Mouse (Mus musculus) liver, postnatal 0 days (tissue): Measurements from ENCODE around the gene Napepld. TPM values are rescaled to one million over a fixed set of nuclear protein-coding genes. Genes with fewer than 3 reads are reported as not detected.
A peak's percentile ranks its signal among the peaks of the same experiment; 100 is the strongest.
"Not testable (repeated sequence)": the region's sequence is repeated elsewhere in the genome, so short reads cannot be mapped to it uniquely, and the experiment has no call there.

Experiments
- ATAC-seq: fragments of 200-750 bp; cut with Nextera tagmentation; 2 replicates; pipeline ENCODE4 v1.8.0; 2017; ENCODE audit warnings: mild to moderate bottlenecking, moderate library complexity
- DNase-seq: peaks from one replicate; pipeline ENCODE4 v3.0.0-alpha.2; 2016
- H3K27ac ChIP-seq: fragments of 300-500 bp; sonication (generic); 2 replicates; pipeline ENCODE4 v1.5.1; 2014; ENCODE audit warnings: antibody characterized with exemption, moderate library complexity, mild to moderate bottlenecking, low read depth
- H3K27me3 ChIP-seq: fragments of 300-500 bp; sonication (generic); 2 replicates; pipeline ENCODE4 v1.6.1; 2014; ENCODE audit warnings: low read length, control low read depth, mixed read lengths; ENCODE audit not compliant: insufficient read depth
- H3K36me3 ChIP-seq: fragments of 300-500 bp; sonication (generic); replicated peaks from 2 replicates; pipeline ENCODE4 v1.6.1; 2014; ENCODE audit warnings: mild to moderate bottlenecking, control low read depth, low read length, moderate library complexity, mixed read lengths; ENCODE audit not compliant: insufficient read depth
- H3K4me1 ChIP-seq: fragments of 300-500 bp; sonication (generic); 2 replicates; pipeline ENCODE4 v1.6.1; 2014; ENCODE audit warnings: antibody characterized with exemption, mild to moderate bottlenecking, control low read depth; ENCODE audit not compliant: insufficient read depth
- H3K4me2 ChIP-seq: fragments of 300-500 bp; sonication (generic); 2 replicates; pipeline ENCODE4 v1.6.1; 2014; ENCODE audit warnings: low read depth, mild to moderate bottlenecking, low read length, moderate library complexity, mixed read lengths
- H3K4me3 ChIP-seq: fragments of 300-500 bp; sonication (generic); 2 replicates; pipeline ENCODE4 v1.5.1; 2014; ENCODE audit warnings: low read depth, low read length
- H3K9ac ChIP-seq: fragments of 300-500 bp; sonication (generic); replicated peaks from 2 replicates; pipeline ENCODE4 v1.6.1; 2014; ENCODE audit warnings: mild to moderate bottlenecking, moderate library complexity
- H3K9me3 ChIP-seq: fragments of 300-500 bp; sonication (generic); 2 replicates; pipeline ENCODE4 v1.6.1; 2016; ENCODE audit warnings: mild to moderate bottlenecking, control low read depth, low read length, mixed read lengths
- CTCF ChIP-seq: sonication (generic); IDR thresholded peaks from 2 replicates; pipeline ENCODE4 v1.5.1; 2016; ENCODE audit warnings: antibody characterized with exemption, low read depth
- EP300 ChIP-seq: IDR thresholded peaks from 2 replicates; pipeline ENCODE4 v1.6.1; 2016; ENCODE audit warnings: antibody characterized with exemption, low read depth, mild to moderate bottlenecking
- WGBS: fragments of 180-500 bp; shearing (Covaris S2); extraction: QIAGEN DNeasy Blood & Tissue Kit; methylation state at CpG from one replicate; pipeline ENCODE4 v1.1.7; 2014; ENCODE audit not compliant: insufficient replicate concordance; 5-methylcytosine and 5-hydroxymethylcytosine counted together
- polyA plus RNA-seq: library from polyadenylated mRNA; unstranded; fragments of >200 nt; fragmentation: Nextera tagmentation; extraction: Ambion mirVana; gene quantifications from 2 replicates; pipeline ENCODE4 v1.2.1, GENCODE M21; 2015

Napepld gene
- polyA plus RNA-seq, 1 experiment from 2014 or later: 0.53 TPM

DNA sequence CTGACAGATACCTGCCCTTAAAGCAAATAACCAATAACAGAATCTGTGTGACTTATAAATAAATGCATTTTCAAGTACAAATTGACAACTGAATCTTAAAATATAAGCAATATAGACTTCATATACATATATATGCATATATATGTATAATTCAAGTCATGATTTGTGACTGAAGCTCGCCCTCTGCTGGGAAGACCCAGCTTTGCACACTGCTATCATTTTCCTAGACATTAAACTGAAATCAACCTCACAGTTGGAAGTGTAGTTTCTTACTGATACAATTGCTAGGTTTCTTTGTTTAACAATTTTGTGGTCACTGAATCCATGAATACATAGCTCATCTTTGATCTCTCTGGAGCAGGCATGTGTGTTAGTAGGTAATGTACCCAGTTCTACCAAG lies 60.2 kb downstream of the Napepld start:
- H3K9ac ChIP-seq: no peak overlapping the region
- H3K27ac ChIP-seq: no peak overlapping the region
- no peak for TF ChIP-seq EP300
- TF ChIP-seq CTCF: peak; percentile 75
- 0% methylated on average over 1 of the region's 1 CpGs for WGBS
- no peaks in the 10 kb centered on the region for H3K36me3 ChIP-seq
- no peaks in the 10 kb centered on the region for H3K9me3 ChIP-seq
- H3K4me2 ChIP-seq: no peak overlapping the region
- no peak for ATAC-seq
- no peak overlapping the region for H3K4me3 ChIP-seq
- peak; percentile 56 for DNase-seq
- H3K27me3 ChIP-seq: no peaks in the 10 kb centered on the region; the same call in 1 of the 2 replicates
- H3K4me1 ChIP-seq: peaks cover 13% of the 10 kb centered on the region; the same call in 1 of the 2 replicates

DNA sequence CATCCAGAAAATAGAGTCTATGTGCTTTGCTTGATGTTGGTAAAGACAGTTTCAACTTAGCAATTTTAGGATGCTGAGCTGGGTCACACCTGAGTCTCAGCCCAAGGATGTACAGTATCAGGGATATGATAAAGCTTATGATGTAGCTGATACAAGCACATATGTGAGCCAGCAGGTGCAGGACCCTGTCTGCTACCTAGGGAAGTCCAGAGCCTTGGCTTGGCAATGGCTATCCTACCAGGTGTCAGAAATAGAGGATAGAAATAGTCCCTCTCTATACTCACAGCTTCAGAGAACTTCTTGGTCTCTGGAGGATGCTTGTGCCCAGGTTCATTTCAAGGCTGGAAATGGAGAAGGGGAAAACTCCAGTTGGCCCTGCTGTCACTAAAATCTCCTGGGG lies 75.3 kb downstream of the Napepld start:
- ATAC-seq (no peak), DNase-seq (no peak)

DNA sequence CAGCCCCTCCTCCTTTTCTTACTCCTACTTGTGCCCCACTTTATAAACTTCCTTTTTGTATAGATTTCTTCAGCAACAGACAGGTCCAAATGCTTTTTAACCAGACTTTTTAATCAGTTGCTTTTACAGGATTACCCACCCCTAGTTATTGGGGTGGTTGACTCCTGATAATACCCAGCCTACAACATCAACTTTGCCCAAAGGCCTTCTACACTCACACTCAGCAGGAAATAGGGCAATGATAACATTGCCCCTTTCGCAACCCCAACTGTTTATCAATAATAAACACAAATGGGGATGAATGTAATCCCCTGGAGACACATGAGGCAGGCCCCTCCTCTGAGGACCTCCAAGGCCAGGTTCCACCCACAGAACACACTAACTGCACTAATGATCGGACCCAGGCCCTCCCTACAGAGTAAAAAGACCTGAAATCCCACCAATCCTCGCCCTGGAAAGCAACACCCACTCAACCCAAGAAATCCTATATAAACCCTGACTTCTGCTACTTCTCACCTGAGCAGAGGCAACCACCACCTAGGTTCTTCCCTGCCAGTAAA lies 84.7 kb downstream of the Napepld start:
- ATAC-seq (no peak), DNase-seq (no peak)
- 54% methylated on average over 3 of the region's 3 CpGs for WGBS

More for the DNA sequence above, 75.3 kb downstream of the Napepld start:
- no peaks in the 10 kb centered on the region for H3K4me1 ChIP-seq
- no peaks in the 10 kb centered on the region for H3K9me3 ChIP-seq
- TF ChIP-seq CTCF (no peak), EP300 (no peak)
- no peaks in the 10 kb centered on the region for H3K36me3 ChIP-seq
- H3K4me3 ChIP-seq: no peak overlapping the region
- H3K9ac ChIP-seq: no peak overlapping the region
- H3K4me2 ChIP-seq: no peak overlapping the region
- H3K27me3 ChIP-seq: no peaks in the 10 kb centered on the region
- H3K27ac ChIP-seq: no peak overlapping the region

DNA sequence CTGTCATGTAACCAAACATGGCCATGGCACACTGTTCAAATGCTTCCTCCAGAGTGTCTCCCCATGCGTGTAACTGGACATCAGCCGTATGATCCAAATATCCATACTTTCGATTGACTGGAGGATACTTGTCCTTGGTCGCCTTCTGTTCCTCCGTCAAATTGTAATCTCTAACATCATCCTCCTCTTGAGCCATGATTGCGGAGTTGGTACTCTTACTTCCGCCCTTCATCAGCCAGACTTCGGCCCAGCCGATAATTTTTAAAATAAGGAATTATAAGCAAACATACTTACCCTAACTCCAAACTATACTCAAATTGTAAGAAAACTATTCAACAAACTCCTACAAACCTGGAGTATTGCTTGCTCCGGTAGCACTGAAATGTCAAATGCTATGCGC lies 86.9 kb downstream of the Napepld start:
- H3K4me3 ChIP-seq, H3K27ac ChIP-seq, H3K27me3 ChIP-seq, ATAC-seq, H3K4me2 ChIP-seq, H3K36me3 ChIP-seq, H3K9me3 ChIP-seq, H3K9ac ChIP-seq, DNase-seq, H3K4me1 ChIP-seq: not testable (repeated sequence)
- WGBS: 89% methylated on average over 11 of the region's 11 CpGs

More for the DNA sequence above, 84.7 kb downstream of the Napepld start:
- Histone ChIP-seq H3K4me1 (no peaks in the 10 kb centered on the region), H3K36me3 (no peaks in the 10 kb centered on the region), H3K9ac (no peak overlapping the region), H3K4me2 (no peak overlapping the region), H3K27me3 (no peaks in the 10 kb centered on the region), H3K4me3 (no peak overlapping the region), H3K27ac (no peak overlapping the region), H3K9me3 (no peaks in the 10 kb centered on the region)
- TF ChIP-seq CTCF: no peak
- no peak for TF ChIP-seq EP300

Other genes with a start within 250 kb of the Napepld start
- gene Lrrc17, start 157.8 kb downstream of the Napepld start, polyA plus RNA-seq: 0.81 and 0.99 TPM in 2 replicates
- 0.05 and 0.09 TPM in 2 replicates for gene Fbxl13, start 55.8 kb downstream of the Napepld start, polyA plus RNA-seq
- 7.4 TPM in 2 replicates for gene Armc10, start 55.6 kb downstream of the Napepld start, polyA plus RNA-seq
- 43.6 and 45.9 TPM in 2 replicates for gene Pmpcb, start 35.7 kb upstream of the Napepld start, polyA plus RNA-seq
- 25.0 and 27.1 TPM in 2 replicates for gene Dnajc2, start 83.9 kb upstream of the Napepld start, polyA plus RNA-seq
- gene Psmc2, start 83.9 kb upstream of the Napepld start, polyA plus RNA-seq: 76.7 and 82.0 TPM in 2 replicates
- gene Slc26a5, start 164.2 kb upstream of the Napepld start, polyA plus RNA-seq: not detected in 2 replicates